Mouse (Mus musculus) heart, adult 18-20 months (tissue): ENCODE measurements at regions not wholly inside any gene's neighbourhood (a gene's known extent, or its start where the extent isn't known, plus 50 kb on each side); places are given as distances from the start of the nearest gene placed in this dataset.
A peak's percentile ranks its signal among the peaks of the same experiment; 100 is the strongest.

ENCODE experiments used
- DNase-seq, 2 experiments: peaks; one replicate each; pipeline ENCODE4 v3.0.0; 2021 to 2022; ENCODE audit warnings: mixed read lengths in 1 of 2

DNA sequence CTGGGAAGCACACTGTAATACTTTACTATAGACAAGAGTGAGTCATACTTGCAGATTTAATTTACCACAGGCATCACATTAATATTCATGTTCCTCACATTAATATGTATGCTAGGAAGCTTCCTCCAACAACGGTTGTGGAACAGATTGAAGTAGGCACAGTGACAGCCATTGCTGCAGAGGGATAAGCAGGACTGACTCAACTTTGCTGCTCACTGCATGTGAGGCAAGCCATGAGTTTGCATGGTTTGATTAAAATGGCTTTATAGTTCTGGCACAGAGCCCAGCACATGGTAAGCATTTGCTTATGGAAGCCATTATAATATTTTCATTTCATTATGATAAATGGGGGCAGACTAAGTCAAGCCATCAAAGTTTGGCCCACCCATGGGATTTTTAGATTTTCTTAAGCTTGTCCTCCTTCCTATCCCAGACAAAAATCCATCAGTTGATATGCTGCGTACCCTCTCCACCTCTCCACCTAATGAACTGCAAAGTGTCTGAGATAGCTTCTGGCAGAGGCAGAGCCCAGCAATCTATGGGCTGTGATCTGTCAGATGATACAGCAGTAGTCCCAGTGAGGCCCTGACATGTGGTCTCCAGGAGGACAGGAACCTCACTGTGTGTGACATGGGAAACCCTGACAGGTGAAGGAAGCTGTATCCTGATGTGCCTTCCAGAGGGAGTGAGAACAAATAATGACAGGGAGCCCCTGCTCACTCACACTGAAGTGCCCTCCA, 109.6 kb upstream of the Arrdc4 start:
- DNase-seq: no peak

DNA sequence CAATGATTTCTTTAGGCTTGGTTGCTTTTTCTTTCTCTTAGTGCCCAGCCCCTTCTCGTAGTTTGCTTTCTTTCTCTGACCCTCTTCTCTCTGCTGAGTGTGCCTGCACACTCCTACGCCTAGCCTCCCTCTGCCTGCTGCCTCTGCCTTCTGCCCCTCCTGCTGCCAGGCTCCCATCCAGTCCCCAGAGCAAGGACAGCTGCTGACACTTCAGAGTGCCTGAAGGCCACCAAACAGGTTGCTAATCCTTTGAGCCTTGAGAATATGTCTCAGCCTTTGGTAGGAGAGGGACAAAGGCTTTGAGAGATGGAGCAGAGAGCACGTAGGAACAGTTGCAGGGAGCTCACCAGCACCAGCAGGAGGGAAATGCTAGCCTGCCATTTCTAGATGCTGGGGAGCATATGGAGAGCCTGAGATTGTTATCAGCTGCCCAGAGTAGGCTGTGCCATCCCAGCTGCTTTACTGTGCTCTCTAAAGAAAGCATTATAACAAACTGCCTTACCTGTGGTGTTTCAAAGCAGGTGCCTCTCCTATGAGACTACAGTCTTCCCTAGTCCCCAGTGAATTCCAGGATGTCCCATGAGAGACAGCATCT, 103.0 kb upstream of the Arrdc4 start:
- no peak for DNase-seq

DNA sequence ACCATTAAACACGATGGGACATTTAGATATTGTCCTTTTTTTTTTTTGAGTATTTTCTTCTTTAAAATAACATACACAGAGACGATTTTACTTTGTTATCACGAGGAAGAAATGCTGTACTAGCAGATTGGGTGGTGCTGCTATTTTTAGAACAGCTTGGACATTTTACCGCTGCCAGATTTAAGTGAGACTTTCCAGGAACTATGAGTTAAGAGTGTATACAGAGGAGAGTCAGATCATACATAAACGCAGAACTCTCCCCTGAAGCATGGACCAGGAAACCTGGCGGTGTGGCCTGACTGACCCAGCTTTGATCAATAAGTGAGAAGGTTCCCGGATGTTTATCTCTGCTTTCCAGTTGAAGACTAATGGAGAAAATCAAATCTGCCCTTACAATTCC, 95.6 kb upstream of the Arrdc4 start:
- DNase-seq: peak in 1 of 2 experiments; percentile 7

DNA sequence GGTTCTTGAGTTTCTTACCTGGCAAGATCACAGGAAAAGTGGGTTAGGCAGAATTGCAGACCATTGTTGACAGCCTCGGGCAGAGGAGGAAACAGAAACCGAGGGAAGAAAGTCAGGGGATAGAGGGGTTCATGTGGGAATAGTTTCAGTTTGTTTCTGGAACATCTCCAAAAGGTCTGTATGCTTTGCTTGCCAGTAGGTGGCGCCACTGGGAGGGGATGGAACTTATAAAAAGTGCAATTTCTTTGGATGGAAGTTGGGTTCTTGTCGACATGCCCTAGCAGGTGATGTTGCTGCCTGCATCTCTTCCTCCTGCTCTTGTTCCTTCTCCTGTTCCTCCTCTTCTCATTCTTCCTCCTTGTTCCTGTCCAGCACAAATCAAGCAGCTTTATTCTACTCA, 94.3 kb upstream of the Arrdc4 start:
- DNase-seq: peak in 1 of 2 experiments; percentile 8

GRCm38 (mm10) chr7:68833977-68834791, 85.1 kb upstream of the Arrdc4 start:
- DNase-seq: peak; percentile 12 to 25

- no peak for DNase-seq
Measured at GRCm38 (mm10) chr7:68833517-68833916, 84.5 kb upstream of the Arrdc4 start.

GRCm38 (mm10) chr7:68829861-68830260, 80.8 kb upstream of the Arrdc4 start:
- DNase-seq: peak; percentile 52 to 89

DNA sequence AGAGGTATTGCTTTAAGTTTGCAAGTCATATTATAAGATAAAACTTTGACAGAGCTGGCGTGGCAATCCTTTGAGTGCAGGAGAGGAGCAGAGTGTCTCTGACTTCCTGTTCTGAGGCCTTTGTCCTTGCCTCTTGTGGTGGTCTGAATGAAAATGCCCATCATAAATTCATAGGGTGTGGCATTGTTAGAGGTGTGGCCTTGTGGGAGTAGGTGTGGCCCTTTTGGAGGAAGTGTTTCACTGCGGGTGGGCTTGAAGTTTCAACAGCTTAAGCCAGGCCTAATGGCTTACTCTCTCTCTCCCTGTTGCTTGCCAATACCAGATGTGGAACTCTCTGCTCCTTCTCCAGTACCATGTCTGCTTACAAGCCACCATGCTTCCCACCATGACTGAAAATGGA, 75.4 kb upstream of the Arrdc4 start:
- DNase-seq: no peak

DNA sequence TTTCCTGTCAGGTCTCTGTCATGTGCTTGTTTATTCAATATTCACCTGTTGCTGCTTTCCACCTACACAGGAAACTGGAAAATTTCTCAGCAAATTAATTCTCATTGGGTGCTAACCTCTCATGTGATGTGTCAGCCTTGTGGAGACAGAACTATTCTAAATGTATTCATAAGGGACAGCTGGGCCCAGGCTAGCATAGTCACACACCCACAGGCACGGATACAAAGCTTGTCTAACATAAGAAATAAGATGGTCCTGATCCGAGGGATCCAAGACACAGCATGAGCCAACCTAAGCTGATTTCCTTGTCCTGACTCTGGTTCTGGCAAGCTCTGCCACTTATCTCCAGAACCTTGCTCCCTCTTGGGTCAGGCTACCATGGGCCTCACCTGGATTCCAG, 74.6 kb upstream of the Arrdc4 start:
- no peak for DNase-seq

GRCm38 (mm10) chr7:68823189-68823588, 74.1 kb upstream of the Arrdc4 start:
- DNase-seq: peak; percentile 42 to 76

GRCm38 (mm10) chr7:68814823-68815666, 66.0 kb upstream of the Arrdc4 start:
- no peak for DNase-seq

GRCm38 (mm10) chr7:68809782-68810181, 60.7 kb upstream of the Arrdc4 start:
- no peak for DNase-seq
